10 mouse cellular contexts compared by ENCODE assay signal in the genomic region with DNA sequence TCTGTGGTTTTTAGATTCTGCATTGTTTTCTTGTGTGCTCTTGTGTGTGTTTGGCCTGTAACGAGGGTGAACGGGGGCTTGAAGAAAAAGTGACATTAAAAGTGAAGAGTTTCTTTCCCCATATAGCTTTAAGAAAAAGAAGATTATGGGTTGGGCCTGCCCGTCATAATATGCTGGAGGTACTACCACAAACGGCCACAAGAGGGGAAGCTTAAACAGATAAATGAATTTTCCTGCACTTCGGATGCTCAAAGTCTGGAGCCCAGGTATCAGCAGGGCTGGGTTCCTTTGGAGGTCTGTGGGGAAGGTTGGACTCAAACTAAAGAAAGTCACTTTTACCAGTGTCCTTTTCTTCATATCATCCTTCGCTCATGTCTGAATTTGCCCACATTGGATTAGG.
DNase-seq lines count a peak whose midpoint lies in the region; ATAC-seq and TF ChIP-seq lines count a peak whose summit lies in the region.
"Had no signal": no experiment of that assay in that cellular context is flagged by ENCODE, and none has a peak within 500 bp of the region (broad histone marks: within the 10 kb centered on the region; RNA-seq: fewer than 3 reads in every experiment).

No protein-coding gene starts in this region.

- ATAC-seq in hindbrain, postnatal 0 days = no peak
- no peak for ATAC-seq in hindbrain, embryonic 14.5 days (ENCODE audit: low FRiP score)
- no peak for ATAC-seq in lung, postnatal 0 days
- ATAC-seq in embryonic facial prominence, embryonic 14.5 days (ENCODE audit: low read depth) = no peak
- no peak for ATAC-seq in intestine, embryonic 16.5 days

- no peaks in the 10 kb centered on the region for H3K27me3 ChIP-seq in hindbrain, postnatal 0 days (ENCODE audit: insufficient read depth, low read length)
- H3K27me3 ChIP-seq in hindbrain, embryonic 14.5 days (ENCODE audit: control insufficient read depth, insufficient read depth, low read length) = no peaks in the 10 kb centered on the region
- no peaks in the 10 kb centered on the region for H3K27me3 ChIP-seq in lung, postnatal 0 days (replicated peaks; ENCODE audit: insufficient read depth, low read length)
- no peaks in the 10 kb centered on the region for H3K27me3 ChIP-seq in embryonic facial prominence, embryonic 14.5 days (replicated peaks; ENCODE audit: control insufficient read depth, insufficient read depth, low read length)
- H3K27me3 ChIP-seq in intestine, embryonic 16.5 days (replicated peaks; ENCODE audit: control insufficient read depth, insufficient read depth, low read length) = no peaks in the 10 kb centered on the region
- H3K27me3 ChIP-seq: hindbrain, embryonic 13.5 days had no signal

- no peak overlapping the region for H3K4me3 ChIP-seq in hindbrain, postnatal 0 days (ENCODE audit: low read length)
- no peak overlapping the region for H3K4me3 ChIP-seq in hindbrain, embryonic 14.5 days (replicated peaks; ENCODE audit: low read length)
- no peak overlapping the region for H3K4me3 ChIP-seq in lung, postnatal 0 days (ENCODE audit: low read depth, low read length)
- H3K4me3 ChIP-seq in embryonic facial prominence, embryonic 14.5 days (ENCODE audit: low read depth, low read length) = no peak overlapping the region
- no peak overlapping the region for H3K4me3 ChIP-seq in intestine, embryonic 16.5 days (ENCODE audit: low read length)
- H3K4me3 ChIP-seq: hindbrain, embryonic 13.5 days had no signal

- peak; percentile 61 for TF ChIP-seq CTCF in hindbrain, postnatal 0 days (IDR thresholded peaks at IDR 0.05; ENCODE audit: low read depth)
- peak; percentile 41; the same call in 1 of the 2 replicates for TF ChIP-seq CTCF in lung, postnatal 0 days (IDR thresholded peaks at IDR 0.05)

- H3K4me1 ChIP-seq in hindbrain, postnatal 0 days (ENCODE audit: insufficient read depth, low read length) = no peaks in the 10 kb centered on the region
- no peaks in the 10 kb centered on the region for H3K4me1 ChIP-seq in hindbrain, embryonic 14.5 days (replicated peaks; ENCODE audit: control insufficient read depth, insufficient read depth, low read length)
- no peaks in the 10 kb centered on the region for H3K4me1 ChIP-seq in lung, postnatal 0 days (ENCODE audit: insufficient read depth, low read depth, low read length)
- no peaks in the 10 kb centered on the region for H3K4me1 ChIP-seq in embryonic facial prominence, embryonic 14.5 days (ENCODE audit: control insufficient read depth, insufficient read depth, low read length)
- H3K4me1 ChIP-seq in intestine, embryonic 16.5 days (ENCODE audit: control insufficient read depth, insufficient read depth, low read length) = no peaks in the 10 kb centered on the region
- H3K4me1 ChIP-seq: hindbrain, embryonic 13.5 days had no signal

- no peaks in the 10 kb centered on the region for H3K36me3 ChIP-seq in hindbrain, postnatal 0 days (ENCODE audit: insufficient read depth, low read length)
- H3K36me3 ChIP-seq in hindbrain, embryonic 14.5 days (replicated peaks; ENCODE audit: control insufficient read depth, insufficient read depth) = no peaks in the 10 kb centered on the region
- no peaks in the 10 kb centered on the region for H3K36me3 ChIP-seq in lung, postnatal 0 days (ENCODE audit: insufficient read depth, low read length)
- no peaks in the 10 kb centered on the region for H3K36me3 ChIP-seq in embryonic facial prominence, embryonic 14.5 days (ENCODE audit: control insufficient read depth, insufficient read depth, low read length)
- no peaks in the 10 kb centered on the region for H3K36me3 ChIP-seq in intestine, embryonic 16.5 days (ENCODE audit: control insufficient read depth, insufficient read depth, low read length)
- H3K36me3 ChIP-seq: hindbrain, embryonic 13.5 days had no signal

- 54% methylated on average over 6 of the region's 6 CpGs for WGBS in hindbrain, postnatal 0 days
- WGBS in hindbrain, embryonic 14.5 days = 73% methylated on average over 6 of the region's 6 CpGs
- WGBS in lung, postnatal 0 days = 54% methylated on average over 6 of the region's 6 CpGs
- 56% methylated on average over 6 of the region's 6 CpGs for WGBS in embryonic facial prominence, embryonic 14.5 days
- 57% methylated on average over 6 of the region's 6 CpGs for WGBS in intestine, embryonic 16.5 days

- no peak overlapping the region for H3K4me2 ChIP-seq in hindbrain, postnatal 0 days (ENCODE audit: low read depth, low read length)
- no peak overlapping the region for H3K4me2 ChIP-seq in hindbrain, embryonic 14.5 days (replicated peaks)
- H3K4me2 ChIP-seq in lung, postnatal 0 days (replicated peaks; ENCODE audit: low read depth, low read length) = no peak overlapping the region
- no peak overlapping the region for H3K4me2 ChIP-seq in embryonic facial prominence, embryonic 14.5 days (ENCODE audit: low read depth, low read length)
- no peak overlapping the region for H3K4me2 ChIP-seq in intestine, embryonic 16.5 days (ENCODE audit: low read depth, low read length)
- H3K4me2 ChIP-seq: hindbrain, embryonic 13.5 days had no signal

- H3K9ac ChIP-seq in hindbrain, postnatal 0 days (replicated peaks; ENCODE audit: low read length) = no peak overlapping the region
- no peak overlapping the region for H3K9ac ChIP-seq in hindbrain, embryonic 14.5 days
- H3K9ac ChIP-seq in lung, postnatal 0 days (replicated peaks; ENCODE audit: low read depth) = no peak overlapping the region
- no peak overlapping the region for H3K9ac ChIP-seq in embryonic facial prominence, embryonic 14.5 days (ENCODE audit: low read depth, low read length)
- no peak overlapping the region for H3K9ac ChIP-seq in intestine, embryonic 16.5 days (ENCODE audit: low read depth, low read length)
- H3K9ac ChIP-seq: hindbrain, embryonic 13.5 days had no signal

- no peak for TF ChIP-seq EP300 in lung, postnatal 0 days (IDR thresholded peaks at IDR 0.05)

- peak; percentile 59 for DNase-seq in hindbrain, postnatal 0 days (ENCODE audit: low spot score)
- DNase-seq in hindbrain, embryonic 14.5 days (ENCODE audit: low spot score) = no peak
- no peak for DNase-seq in lung, postnatal 0 days (ENCODE audit: low spot score)
- no peak for DNase-seq in lung, postnatal 4 days
- peak; percentile 48 for DNase-seq in NIH3T3 (ENCODE audit: low read depth)
- DNase-seq in embryonic facial prominence, embryonic 14.5 days (ENCODE audit: low spot score) = peak; percentile 28
- DNase-seq: layer of hippocampus, postnatal 36 days had no signal

- no peaks in the 10 kb centered on the region for H3K9me3 ChIP-seq in hindbrain, postnatal 0 days (ENCODE audit: low read length)
- no peaks in the 10 kb centered on the region for H3K9me3 ChIP-seq in hindbrain, embryonic 14.5 days (ENCODE audit: control insufficient read depth, low read length)
- no peaks in the 10 kb centered on the region for H3K9me3 ChIP-seq in lung, postnatal 0 days (ENCODE audit: low read length)
- H3K9me3 ChIP-seq in embryonic facial prominence, embryonic 14.5 days (ENCODE audit: control insufficient read depth, low read length) = no peaks in the 10 kb centered on the region
- H3K9me3 ChIP-seq in intestine, embryonic 16.5 days (ENCODE audit: control insufficient read depth, low read length) = 0 out of 2 replicates have a peak, but pooled peaks cover 2% of the 10 kb centered on the region

- no peak overlapping the region for H3K27ac ChIP-seq in hindbrain, postnatal 0 days
- H3K27ac ChIP-seq in hindbrain, embryonic 14.5 days = no peak overlapping the region
- no peak overlapping the region for H3K27ac ChIP-seq in lung, postnatal 0 days (ENCODE audit: low read length)
- H3K27ac ChIP-seq in embryonic facial prominence, embryonic 14.5 days (replicated peaks; ENCODE audit: low read depth, low read length) = no peak overlapping the region
- H3K27ac ChIP-seq in intestine, embryonic 16.5 days (ENCODE audit: low read length) = no peak overlapping the region
- H3K27ac ChIP-seq: hindbrain, embryonic 13.5 days; macrophage had no signal

Comparison
In these comparisons a context has a peak if more than half of its experiments do, and no peak if none do; other contexts are left out.
1. DNase-seq: peak in hindbrain, postnatal 0 days (single experiment), NIH3T3 (single experiment) and embryonic facial prominence, embryonic 14.5 days (single experiment); none in hindbrain, embryonic 14.5 days (single experiment), lung, postnatal 0 days (single experiment) and lung, postnatal 4 days (0 of 2).